Mouse (Mus musculus): ENCODE measurements around the gene Ssu72. TPM values are rescaled to one million over a fixed set of nuclear protein-coding genes. Genes with fewer than 3 reads are reported as not detected.

Gene Ssu72
- polyA plus RNA-seq, 1 experiment from 2014 or later: 169 TPM

- H3K9me3 ChIP-seq (replicated peaks): no peaks in the 10 kb centered on the region
- under 1% methylated on average over 37 of the region's 39 CpGs for WGBS
- H3K4me3 ChIP-seq: peak overlapping the region; percentile 61
- DNase-seq (ENCODE audit: low spot score): peak; percentile 91
- H3K4me1 ChIP-seq: peaks cover 34% of the 10 kb centered on the region
- no peaks in the 10 kb centered on the region for H3K36me3 ChIP-seq
- peak overlapping the region; percentile 91 for H3K27ac ChIP-seq (replicated peaks)
- peaks cover 46% of the 10 kb centered on the region for H3K27me3 ChIP-seq (ENCODE audit: low read depth, poor library complexity, severe bottlenecking)
These were observed 65.4 kb downstream of the Ssu72 start for GRCm38 (mm10) chr4:155769880-155770512.

GRCm38 (mm10) chr4:155770626-155771025, 66.0 kb downstream of the Ssu72 start:
- Histone ChIP-seq H3K27ac (replicated peaks) (peak overlapping the region; percentile 91), H3K36me3 (no peaks in the 10 kb centered on the region), H3K27me3 (ENCODE audit: low read depth, poor library complexity, severe bottlenecking) (peaks cover 53% of the 10 kb centered on the region), H3K9me3 (replicated peaks) (no peaks in the 10 kb centered on the region), H3K4me3 (peak overlapping the region; percentile 61), H3K4me1 (peaks cover 40% of the 10 kb centered on the region)
- peak; percentile 13 for DNase-seq (ENCODE audit: low spot score)
- 45% methylated on average over 24 of the region's 24 CpGs for WGBS

GRCm38 (mm10) chr4:155771706-155772105, 67.1 kb downstream of the Ssu72 start:
- H3K27ac ChIP-seq (replicated peaks): no peak overlapping the region
- 87% methylated on average over 2 of the region's 2 CpGs for WGBS
- H3K27me3 ChIP-seq (ENCODE audit: low read depth, poor library complexity, severe bottlenecking): peaks cover 57% of the 10 kb centered on the region
- H3K4me3 ChIP-seq: no peak overlapping the region
- peaks cover 49% of the 10 kb centered on the region for H3K4me1 ChIP-seq
- no peaks in the 10 kb centered on the region for H3K36me3 ChIP-seq
- H3K9me3 ChIP-seq (replicated peaks): no peaks in the 10 kb centered on the region
- DNase-seq (ENCODE audit: low spot score): no peak

GRCm38 (mm10) chr4:155772786-155773185, 68.2 kb downstream of the Ssu72 start:
- H3K36me3 ChIP-seq: no peaks in the 10 kb centered on the region
- WGBS: 91% methylated on average over 13 of the region's 13 CpGs
- H3K27me3 ChIP-seq (ENCODE audit: low read depth, poor library complexity, severe bottlenecking): peaks cover 57% of the 10 kb centered on the region
- H3K9me3 ChIP-seq (replicated peaks): no peaks in the 10 kb centered on the region
- no peak for DNase-seq (ENCODE audit: low spot score)
- no peak overlapping the region for H3K4me3 ChIP-seq
- H3K27ac ChIP-seq (replicated peaks): no peak overlapping the region
- peaks cover 60% of the 10 kb centered on the region for H3K4me1 ChIP-seq

- H3K27ac ChIP-seq (replicated peaks): no peak overlapping the region; the same call in 1 of the 2 replicates
- peaks cover 57% of the 10 kb centered on the region for H3K27me3 ChIP-seq (ENCODE audit: low read depth, poor library complexity, severe bottlenecking)
These were observed 68.9 kb downstream of the Ssu72 start for GRCm38 (mm10) chr4:155773335-155774078.

GRCm38 (mm10) chr4:155774280-155774754, 69.7 kb downstream of the Ssu72 start, which contains the start of gene Vwa1:
Vwa1 (minus strand) TSS chr4:155774698.
- peak within 1 kb of the TSS; percentile 63; the same call in 1 of the 2 replicates for H3K27ac ChIP-seq (replicated peaks)
- no peaks in the 10 kb centered on the region for H3K36me3 ChIP-seq
- H3K4me1 ChIP-seq: peaks cover 62% of the 10 kb centered on the region
- peak within 1 kb of the TSS; percentile 54 for H3K4me3 ChIP-seq
- DNase-seq (ENCODE audit: low spot score): peak; percentile 81
- WGBS: 2% methylated on average over 35 of the region's 35 CpGs
- peaks cover 57% of the 10 kb centered on the region for H3K27me3 ChIP-seq (ENCODE audit: low read depth, poor library complexity, severe bottlenecking)
- H3K9me3 ChIP-seq (replicated peaks): no peaks in the 10 kb centered on the region

More at GRCm38 (mm10) chr4:155773335-155774078, 68.9 kb downstream of the Ssu72 start:
- peak overlapping the region; percentile 54 for H3K4me3 ChIP-seq
- DNase-seq (ENCODE audit: low spot score): no peak
- H3K4me1 ChIP-seq: peaks cover 62% of the 10 kb centered on the region
- no peaks in the 10 kb centered on the region for H3K36me3 ChIP-seq
- H3K9me3 ChIP-seq (replicated peaks): no peaks in the 10 kb centered on the region
- 32% methylated on average over 5 of the region's 5 CpGs for WGBS

GRCm38 (mm10) chr4:155774971-155775740, 70.6 kb downstream of the Ssu72 start:
- no peaks in the 10 kb centered on the region for H3K9me3 ChIP-seq (replicated peaks)
- DNase-seq (ENCODE audit: low spot score): no peak
- WGBS: 68% methylated on average over 9 of the region's 9 CpGs
- peak overlapping the region; percentile 2; the same call in 1 of the 2 replicates for H3K27ac ChIP-seq (replicated peaks)
- H3K4me3 ChIP-seq: peak overlapping the region; percentile 54
- H3K27me3 ChIP-seq (ENCODE audit: low read depth, poor library complexity, severe bottlenecking): peaks cover 57% of the 10 kb centered on the region
- peaks cover 54% of the 10 kb centered on the region for H3K4me1 ChIP-seq
- H3K36me3 ChIP-seq: no peaks in the 10 kb centered on the region

GRCm38 (mm10) chr4:155775855-155776254, 71.3 kb downstream of the Ssu72 start:
- Histone ChIP-seq H3K27ac (replicated peaks) (peak overlapping the region; percentile 2; the same call in 1 of the 2 replicates), H3K4me1 (peaks cover 49% of the 10 kb centered on the region), H3K27me3 (ENCODE audit: low read depth, poor library complexity, severe bottlenecking) (peaks cover 52% of the 10 kb centered on the region)

GRCm38 (mm10) chr4:155776704-155777335, 72.2 kb downstream of the Ssu72 start:
- H3K36me3 ChIP-seq: no peaks in the 10 kb centered on the region
- WGBS: 49% methylated on average over 2 of the region's 2 CpGs
- H3K4me3 ChIP-seq: no peak overlapping the region
- peak overlapping the region; percentile 69 for H3K27ac ChIP-seq (replicated peaks)
- DNase-seq (ENCODE audit: low spot score): peak; percentile 61
- peaks cover 42% of the 10 kb centered on the region for H3K27me3 ChIP-seq (ENCODE audit: low read depth, poor library complexity, severe bottlenecking)
- H3K9me3 ChIP-seq (replicated peaks): no peaks in the 10 kb centered on the region
- peaks cover 51% of the 10 kb centered on the region for H3K4me1 ChIP-seq

More at GRCm38 (mm10) chr4:155775855-155776254, 71.3 kb downstream of the Ssu72 start:
- Histone ChIP-seq H3K9me3 (replicated peaks) (no peaks in the 10 kb centered on the region), H3K36me3 (no peaks in the 10 kb centered on the region), H3K4me3 (no peak overlapping the region)
- no peak for DNase-seq (ENCODE audit: low spot score)
- 85% methylated on average over 3 of the region's 3 CpGs for WGBS

GRCm38 (mm10) chr4:155777816-155778215, 73.2 kb downstream of the Ssu72 start:
- peaks cover 51% of the 10 kb centered on the region for H3K4me1 ChIP-seq
- H3K9me3 ChIP-seq (replicated peaks): no peaks in the 10 kb centered on the region
- H3K36me3 ChIP-seq: no peaks in the 10 kb centered on the region
- WGBS: 86% methylated on average over 2 of the region's 2 CpGs
- no peak overlapping the region for H3K4me3 ChIP-seq
- DNase-seq (ENCODE audit: low spot score): no peak
- peaks cover 32% of the 10 kb centered on the region for H3K27me3 ChIP-seq (ENCODE audit: low read depth, poor library complexity, severe bottlenecking)
- 0 out of 2 replicates have a peak overlapping the region, but pooled peaks have one; percentile 23 for H3K27ac ChIP-seq (replicated peaks)

GRCm38 (mm10) chr4:155779498-155779897, 74.9 kb downstream of the Ssu72 start:
- peaks cover 53% of the 10 kb centered on the region for H3K4me1 ChIP-seq
- 88% methylated on average over 4 of the region's 4 CpGs for WGBS
- peaks cover 15% of the 10 kb centered on the region for H3K27me3 ChIP-seq (ENCODE audit: low read depth, poor library complexity, severe bottlenecking)

GRCm38 (mm10) chr4:155780895-155781294, 76.3 kb downstream of the Ssu72 start:
- WGBS: 37% methylated on average over 6 of the region's 6 CpGs
- Histone ChIP-seq H3K9me3 (replicated peaks) (no peaks in the 10 kb centered on the region), H3K4me3 (no peak overlapping the region), H3K27ac (replicated peaks) (no peak overlapping the region), H3K4me1 (peaks cover 51% of the 10 kb centered on the region), H3K36me3 (no peaks in the 10 kb centered on the region), H3K27me3 (ENCODE audit: low read depth, poor library complexity, severe bottlenecking) (peaks cover 14% of the 10 kb centered on the region)
- DNase-seq (ENCODE audit: low spot score): peak; percentile 44

More at GRCm38 (mm10) chr4:155779498-155779897, 74.9 kb downstream of the Ssu72 start:
- Histone ChIP-seq H3K36me3 (no peaks in the 10 kb centered on the region), H3K4me3 (no peak overlapping the region), H3K27ac (replicated peaks) (no peak overlapping the region), H3K9me3 (replicated peaks) (no peaks in the 10 kb centered on the region)
- no peak for DNase-seq (ENCODE audit: low spot score)

Data from midbrain, embryonic 10.5 days (tissue).